Mouse (Mus musculus): ENCODE measurements at regions not wholly inside any gene's neighbourhood (a gene's known extent, or its start where the extent isn't known, plus 50 kb on each side); places are given as distances from the start of the nearest gene placed in this dataset.
"Not testable (repeated sequence)": the region's sequence is repeated elsewhere in the genome, so short reads cannot be mapped to it uniquely, and the experiment has no call there.

- 13% methylated on average over 8 of the region's 8 CpGs for WGBS (ENCODE audit: insufficient replicate concordance)
- not testable (repeated sequence) for H3K27ac ChIP-seq; H3K4me2 ChIP-seq; ATAC-seq; H3K9me3 ChIP-seq (replicated peaks); H3K36me3 ChIP-seq; H3K4me1 ChIP-seq; H3K9ac ChIP-seq; H3K4me3 ChIP-seq
- peaks cover 52% of the 10 kb centered on the region for H3K27me3 ChIP-seq (replicated peaks)
These were observed 52.5 kb upstream of the Prr5 start for GRCm38 (mm10) chr15:84616880-84617279.

- Histone ChIP-seq H3K36me3 (no peaks in the 10 kb centered on the region), H3K4me2 (no peak overlapping the region), H3K9ac (no peak overlapping the region), H3K27ac (no peak overlapping the region), H3K4me3 (no peak overlapping the region), H3K27me3 (replicated peaks) (peaks cover 48% of the 10 kb centered on the region), H3K9me3 (replicated peaks) (no peaks in the 10 kb centered on the region), H3K4me1 (peaks cover 14% of the 10 kb centered on the region)
- 0 out of 2 replicates have a peak, but pooled peaks have one; percentile 28 for ATAC-seq
- 44% methylated on average over 17 of the region's 17 CpGs for WGBS (ENCODE audit: insufficient replicate concordance)
These were observed 55.6 kb upstream of the Prr5 start for GRCm38 (mm10) chr15:84613536-84614527.

- Histone ChIP-seq H3K9ac (no peak overlapping the region), H3K9me3 (replicated peaks) (no peaks in the 10 kb centered on the region), H3K36me3 (no peaks in the 10 kb centered on the region), H3K27ac (no peak overlapping the region), H3K4me2 (no peak overlapping the region), H3K4me3 (no peak overlapping the region), H3K4me1 (peaks cover 14% of the 10 kb centered on the region), H3K27me3 (replicated peaks) (peaks cover 48% of the 10 kb centered on the region)
- ATAC-seq, result no peak
- WGBS (ENCODE audit: insufficient replicate concordance), result 25% methylated on average over 2 of the region's 2 CpGs
These were observed 55.3 kb upstream of the Rtl6 start for GRCm38 (mm10) chr15:84612961-84613360.

DNA sequence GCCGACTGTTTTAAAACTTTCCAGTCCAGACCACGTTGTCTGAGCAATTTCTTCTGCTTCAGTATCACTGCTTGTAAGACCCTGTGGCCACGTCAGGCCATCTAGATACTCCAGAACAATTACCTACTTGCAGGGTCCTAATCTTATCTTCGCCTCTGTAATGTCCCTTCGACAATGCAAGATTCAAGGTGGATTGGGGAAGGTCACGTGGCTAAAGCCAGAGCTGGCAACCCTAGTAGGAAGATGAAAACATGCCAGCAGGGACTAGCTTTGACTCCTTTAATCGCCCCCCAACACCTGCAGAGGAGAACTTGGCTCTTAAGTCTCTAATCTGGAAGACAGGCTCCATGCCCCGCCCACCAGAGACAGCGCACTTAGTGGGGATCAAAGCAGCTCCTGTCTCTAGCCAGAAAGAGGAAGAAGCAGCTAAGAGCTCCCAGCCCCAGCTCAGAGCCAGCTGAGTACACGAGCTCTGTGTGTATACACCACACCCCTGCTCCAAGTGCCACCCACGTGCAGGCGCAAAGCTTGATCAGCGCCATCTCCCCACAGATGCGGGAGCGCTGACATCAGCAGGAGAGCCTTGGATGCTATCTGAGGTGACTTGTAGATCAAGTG is 52.3 kb upstream of the Rtl6 start:
- 29% methylated on average over 15 of the region's 15 CpGs for WGBS (ENCODE audit: insufficient replicate concordance)
- no peak for ATAC-seq
- Histone ChIP-seq H3K4me1 (peaks cover 14% of the 10 kb centered on the region), H3K4me3 (no peak overlapping the region), H3K27ac (no peak overlapping the region), H3K9me3 (replicated peaks) (no peaks in the 10 kb centered on the region), H3K4me2 (no peak overlapping the region), H3K27me3 (replicated peaks) (peaks cover 31% of the 10 kb centered on the region), H3K36me3 (no peaks in the 10 kb centered on the region), H3K9ac (no peak overlapping the region)

- Histone ChIP-seq H3K4me2 (no peak overlapping the region), H3K27me3 (replicated peaks) (peaks cover 24% of the 10 kb centered on the region), H3K9ac (no peak overlapping the region), H3K36me3 (no peaks in the 10 kb centered on the region), H3K27ac (no peak overlapping the region), H3K4me1 (peaks cover 14% of the 10 kb centered on the region), H3K9me3 (replicated peaks) (no peaks in the 10 kb centered on the region), H3K4me3 (no peak overlapping the region)
- 20% methylated on average over 5 of the region's 5 CpGs for WGBS (ENCODE audit: insufficient replicate concordance)
- peak; percentile 63 for ATAC-seq
These were observed 51.4 kb upstream of the Rtl6 start for GRCm38 (mm10) chr15:84609063-84609462.

All from liver, embryonic 12.5 days (tissue).